Mouse (Mus musculus) ES-E14 (cell line): ENCODE data around the gene Rab24. TPM values are rescaled to one million over a fixed set of nuclear protein-coding genes. Genes with fewer than 3 reads are reported as not detected.

Experiments
- DNase-seq: peaks from one replicate; pipeline ENCODE4 v3.0.0-alpha.2; 2013; ENCODE audit warnings: low read depth, low spot score
- H3K27ac ChIP-seq: 2 replicates; pipeline ENCODE4 v1.5.1; 2012; ENCODE audit warnings: low read depth, mild to moderate bottlenecking, low read length, moderate library complexity, mixed read lengths; ENCODE audit not compliant: poor library complexity, insufficient read depth, severe bottlenecking
- H3K36me3 ChIP-seq: 2 replicates; pipeline ENCODE4 v1.6.1; 2012; ENCODE audit warnings: mild to moderate bottlenecking, low read length, moderate library complexity, mixed read lengths; ENCODE audit not compliant: control insufficient read depth, poor library complexity, insufficient read depth, severe bottlenecking
- H3K4me1 ChIP-seq, 2 experiments: fragments of 150-350 bp in 1 of 2; sonication (generic) in 1 of 2; 2 replicates each; pipeline ENCODE4 v1.6.1; 2012; ENCODE audit warnings: low read length in 2 of 2, mild to moderate bottlenecking in 1 of 2, mixed read lengths in 1 of 2; ENCODE audit not compliant: control insufficient read depth in 2 of 2, insufficient read depth in 2 of 2, poor library complexity in 1 of 2
- H3K4me3 ChIP-seq, 2 experiments: fragments of 150-350 bp in 1 of 2; sonication (generic) in 1 of 2; 2 replicates each; pipeline ENCODE4 v1.5.1; 2012; ENCODE audit warnings: low read length in 2 of 2, low read depth in 1 of 2, mild to moderate bottlenecking in 1 of 2, mixed read lengths in 1 of 2; ENCODE audit not compliant: insufficient read depth in 1 of 2, poor library complexity in 1 of 2, severe bottlenecking in 1 of 2
- H3K9ac ChIP-seq: 2 replicates; pipeline ENCODE4 v1.6.1; 2012; ENCODE audit warnings: low read depth, mild to moderate bottlenecking, low read length, mixed read lengths; ENCODE audit not compliant: poor library complexity, insufficient read depth, severe bottlenecking
- H3K9me3 ChIP-seq: fragments of 150-350 bp; sonication (generic); 2 replicates; pipeline ENCODE4 v1.6.1; 2012; ENCODE audit warnings: low read depth, mild to moderate bottlenecking, low read length; ENCODE audit not compliant: control insufficient read depth, insufficient read depth
- CHD2 ChIP-seq: IDR thresholded peaks from 2 replicates; pipeline ENCODE4 v1.6.1; 2014; ENCODE audit warnings: mild to moderate bottlenecking, low read depth, low read length, inconsistent platforms
- HCFC1 ChIP-seq: IDR thresholded peaks from 2 replicates; pipeline ENCODE4 v1.6.1; 2012; ENCODE audit warnings: low read length, inconsistent platforms, borderline replicate concordance; ENCODE audit not compliant: insufficient read depth
- MAFK ChIP-seq: IDR thresholded peaks from 2 replicates; pipeline ENCODE4 v1.6.1; 2014; ENCODE audit warnings: mild to moderate bottlenecking, low read depth, low read length, inconsistent platforms; ENCODE audit not compliant: insufficient read depth
- ZC3H11A ChIP-seq: IDR thresholded peaks from 2 replicates; pipeline ENCODE4 v1.6.1; 2012; ENCODE audit warnings: low read depth, mild to moderate bottlenecking, inconsistent platforms, low read length, borderline replicate concordance
- ZNF384 ChIP-seq: IDR thresholded peaks from 2 replicates; pipeline ENCODE4 v1.6.1; 2012; ENCODE audit warnings: low read depth, low read length, inconsistent platforms
- in situ Hi-C, 2 experiments: fragments of 600-800 bp; cut with MboI; formaldehyde crosslinking; loops; one replicate each; pipeline ENCODE4 v1.15.1; 2025; ENCODE audit warnings: low sequenced_read_pairs in 2 of 2, inconsistent platforms in 1 of 2; ENCODE audit not compliant: unreplicated experiment in 2 of 2
- total RNA-seq: library from RNA; depleted of rRNA; stranded (reverse); fragments of 300-350 nt; gene quantifications from 2 replicates; pipeline ENCODE4 v1.2.3, GENCODE M21; 2012; rRNA removed

Rab24 gene
- total RNA-seq, 1 experiment = 67.5 TPM

GRCm38 (mm10) chr13:55277646-55278045, 44.1 kb downstream of the Rab24 start:
- Histone ChIP-seq H3K9ac (no peak overlapping the region), H3K4me3 (no peak overlapping the region), H3K9me3 (no peaks in the 10 kb centered on the region), H3K36me3 (peaks cover 23% of the 10 kb centered on the region), H3K27ac (no peak overlapping the region), H3K4me1 (peaks cover 0 to 2% of the 10 kb centered on the region in 2 experiments; a peak in 1 of 4 replicates)
- TF ChIP-seq ZC3H11A (no peak), CHD2 (no peak), ZNF384 (no peak), MAFK (no peak), HCFC1 (no peak)
- in situ Hi-C loops = no loop called here
- no peak for DNase-seq

- no peak for TF ChIP-seq CHD2
- TF ChIP-seq HCFC1 = no peak
- no peak for TF ChIP-seq ZC3H11A
- no peak for TF ChIP-seq ZNF384
- no peak for TF ChIP-seq MAFK
- Histone ChIP-seq H3K27ac (no peak overlapping the region), H3K9me3 (no peaks in the 10 kb centered on the region), H3K4me1 (peaks cover 0 to 2% of the 10 kb centered on the region in 2 experiments; a peak in 1 of 4 replicates), H3K9ac (no peak overlapping the region), H3K36me3 (peaks cover 20% of the 10 kb centered on the region), H3K4me3 (no peak overlapping the region)
- in situ Hi-C loops = no loop called here
- DNase-seq = no peak
These were observed 44.5 kb downstream of the Rab24 start for GRCm38 (mm10) chr13:55277203-55277602.

Other genes starting within 250 kb of the Rab24 start
- 70.9 and 77.6 TPM in 2 replicates for gene Uimc1, start 221.6 kb downstream of the Rab24 start, total RNA-seq
- gene Zfp346, start 216.6 kb downstream of the Rab24 start, total RNA-seq = 33.9 and 36.0 TPM in 2 replicates
- not detected in 2 replicates for gene Gm17617, start 188.4 kb downstream of the Rab24 start, total RNA-seq
- 1.8 and 2.4 TPM in 2 replicates for gene Fgfr4, start 169.3 kb downstream of the Rab24 start, total RNA-seq
- 120 and 135 TPM in 2 replicates for gene Nsd1, start 112.2 kb downstream of the Rab24 start, total RNA-seq
- 198 and 217 TPM in 2 replicates for gene Prelid1, start 1.4 kb downstream of the Rab24 start, total RNA-seq
- gene Mxd3, start 7.9 kb upstream of the Rab24 start, total RNA-seq = 12.5 and 19.8 TPM in 2 replicates
- 195 and 272 TPM in 2 replicates for gene Lman2, start 40.8 kb upstream of the Rab24 start, total RNA-seq
- 0.62 and 1.4 TPM in 2 replicates for gene Rgs14, start 47.8 kb upstream of the Rab24 start, total RNA-seq
- not detected in 2 replicates for gene Slc34a1, start 76.2 kb upstream of the Rab24 start, total RNA-seq
- not detected in 2 replicates for gene Pfn3, start 93.3 kb upstream of the Rab24 start, total RNA-seq
- gene F12, start 104.8 kb upstream of the Rab24 start, total RNA-seq = not detected in 2 replicates
- 74.7 and 132 TPM in 2 replicates for gene Grk6, start 123.1 kb upstream of the Rab24 start, total RNA-seq
- 2.5 and 5.8 TPM in 2 replicates for gene Prr7, start 142.3 kb upstream of the Rab24 start, total RNA-seq
- gene Dbn1, start 166.2 kb upstream of the Rab24 start, total RNA-seq = 77.0 and 83.8 TPM in 2 replicates
- gene Pdlim7, start 191.7 kb upstream of the Rab24 start, total RNA-seq = 46.7 and 58.2 TPM in 2 replicates
- 0.98 and 1.7 TPM in 2 replicates for gene Dok3, start 207.3 kb upstream of the Rab24 start, total RNA-seq
- gene Ddx41, start 214.7 kb upstream of the Rab24 start, total RNA-seq = 85.9 and 120 TPM in 2 replicates
- gene Fam193b, start 249.2 kb upstream of the Rab24 start, total RNA-seq = 50.8 and 77.5 TPM in 2 replicates